Mouse (Mus musculus): ENCODE results near the gene Dhx36. TPM values are rescaled to one million over a fixed set of nuclear protein-coding genes. Genes with fewer than 3 reads are reported as not detected.

Gene Dhx36
- polyA plus RNA-seq, 1 experiment = 3.0 TPM

GRCm38 (mm10) chr3:62440431-62440969, 66.3 kb downstream of the Dhx36 start:
- 77% methylated on average over 5 of the region's 5 CpGs for WGBS
- DNase-seq (ENCODE audit: low read depth, low spot score) = no peak

- DNase-seq (ENCODE audit: low read depth, low spot score) = no peak
Measured at GRCm38 (mm10) chr3:62435923-62436322, 70.9 kb downstream of the Dhx36 start.

- 27% methylated on average over 4 of the region's 4 CpGs for WGBS
- DNase-seq (ENCODE audit: low read depth, low spot score) = no peak
Measured at GRCm38 (mm10) chr3:62433675-62434074, 73.1 kb downstream of the Dhx36 start.

- WGBS = 81% methylated on average over 6 of the region's 6 CpGs
- no peak for DNase-seq (ENCODE audit: low read depth, low spot score)
Measured at GRCm38 (mm10) chr3:62418387-62419138, 88.2 kb downstream of the Dhx36 start.

Other genes starting within 250 kb of the Dhx36 start
- gene Arhgef26, start 168.7 kb downstream of the Dhx36 start, polyA plus RNA-seq (2012; rRNA removed) = 5.5 and 8.9 TPM in 2 replicates
- 0.14 and 0.21 TPM in 2 replicates for gene Gpr149, start 98.1 kb upstream of the Dhx36 start, polyA plus RNA-seq (2012; rRNA removed)